Mouse (Mus musculus) stomach, embryonic 16.5 days (tissue): ENCODE results near the gene Invs. TPM values are rescaled to one million over a fixed set of nuclear protein-coding genes. Genes with fewer than 3 reads are reported as not detected.

Experiments
- ATAC-seq: fragments of 200-750 bp; cut with Nextera tagmentation; 2 replicates; pipeline ENCODE4 v1.8.0; 2017; ENCODE audit warnings: moderate number of reproducible peaks, moderate TSS enrichment; ENCODE audit not compliant: insufficient read depth, low FRiP score
- H3K27ac ChIP-seq: fragments of 300-500 bp; sonication (generic); 2 replicates; pipeline ENCODE4 v1.5.1; 2014; ENCODE audit warnings: low read length
- H3K27me3 ChIP-seq: fragments of 300-500 bp; sonication (generic); 2 replicates; pipeline ENCODE4 v1.6.1; 2014; ENCODE audit warnings: low read length, control low read depth, mixed read lengths; ENCODE audit not compliant: control insufficient read depth, insufficient read depth
- H3K36me3 ChIP-seq: fragments of 300-500 bp; sonication (generic); 2 replicates; pipeline ENCODE4 v1.6.1; 2014; ENCODE audit warnings: low read length; ENCODE audit not compliant: control insufficient read depth, insufficient read depth
- H3K4me1 ChIP-seq: fragments of 300-500 bp; sonication (generic); 2 replicates; pipeline ENCODE4 v1.6.1; 2014; ENCODE audit warnings: low read length, control low read depth, mixed read lengths; ENCODE audit not compliant: control insufficient read depth, insufficient read depth
- H3K4me2 ChIP-seq: fragments of 300-500 bp; sonication (generic); 2 replicates; pipeline ENCODE4 v1.6.1; 2014; ENCODE audit warnings: low read depth, low read length, mixed read lengths
- H3K4me3 ChIP-seq: fragments of 300-500 bp; sonication (generic); replicated peaks from 2 replicates; pipeline ENCODE4 v1.5.1; 2014; ENCODE audit warnings: mild to moderate bottlenecking, low read length
- H3K9ac ChIP-seq: fragments of 300-500 bp; sonication (generic); 2 replicates; pipeline ENCODE4 v1.6.1; 2014; ENCODE audit warnings: low read length
- H3K9me3 ChIP-seq: fragments of 300-500 bp; sonication (generic); replicated peaks from 2 replicates; pipeline ENCODE4 v1.6.1; 2016; ENCODE audit warnings: low read length, control low read depth; ENCODE audit not compliant: control insufficient read depth
- WGBS: fragments of 180-500 bp; shearing (Covaris S2); extraction: QIAGEN DNeasy Blood & Tissue Kit; methylation state at CpG from one replicate; pipeline ENCODE4 v1.1.7; 2014; 5-methylcytosine and 5-hydroxymethylcytosine counted together
- polyA plus RNA-seq: library from polyadenylated mRNA; unstranded; fragments of >200 nt; fragmentation: Nextera tagmentation; extraction: Ambion mirVana; gene quantifications from 2 replicates; pipeline ENCODE4 v1.2.1, GENCODE M21; 2015

Gene Invs
- polyA plus RNA-seq, 1 experiment from 2014 or later = 10.2 TPM

DNA sequence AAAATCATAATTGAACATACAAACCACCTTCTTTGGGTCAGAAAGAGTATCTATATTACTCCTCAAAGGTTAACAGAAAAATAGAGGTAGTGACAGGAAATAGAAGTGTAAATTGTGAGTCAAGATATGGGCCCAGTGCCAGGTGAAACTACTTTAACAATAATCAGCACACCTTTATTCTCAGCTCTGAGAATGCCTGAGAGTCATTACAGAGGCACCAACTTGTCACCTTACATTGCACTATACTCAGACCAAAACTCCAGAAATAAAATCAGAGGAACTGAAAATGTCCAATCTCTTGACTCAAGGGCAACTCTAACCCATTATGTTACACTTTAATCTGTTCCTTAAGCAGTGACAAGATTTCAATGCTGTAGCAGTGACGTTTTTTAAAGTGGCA lies 11.4 kb upstream of the Invs start:
- no peak overlapping the region for H3K4me2 ChIP-seq
- H3K27me3 ChIP-seq = no peaks in the 10 kb centered on the region
- H3K9ac ChIP-seq = no peak overlapping the region
- no peaks in the 10 kb centered on the region for H3K9me3 ChIP-seq
- H3K27ac ChIP-seq = no peak overlapping the region
- WGBS = 77% methylated on average over 1 of the region's 1 CpGs
- H3K36me3 ChIP-seq = no peaks in the 10 kb centered on the region
- H3K4me3 ChIP-seq = no peak overlapping the region
- H3K4me1 ChIP-seq = no peaks in the 10 kb centered on the region
- ATAC-seq = no peak

DNA sequence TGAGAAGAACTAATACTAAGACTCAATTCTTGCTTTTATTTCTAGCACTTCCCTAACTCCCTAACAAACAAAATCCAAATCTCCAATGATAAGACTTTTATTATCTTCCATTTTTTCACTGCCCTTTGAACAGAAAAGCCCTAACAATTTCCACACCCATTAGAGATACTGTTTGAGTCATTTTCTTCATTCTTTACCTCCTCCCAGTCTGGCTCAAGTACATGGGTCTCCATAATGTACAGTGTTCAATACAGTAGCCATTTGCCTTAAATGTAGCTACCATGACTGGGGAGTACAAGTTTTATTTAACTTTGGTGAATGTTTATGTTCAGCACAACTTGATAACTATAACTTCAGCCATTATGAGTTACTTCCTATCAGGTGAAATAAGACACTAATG lies 9.0 kb upstream of the Invs start:
- Histone ChIP-seq H3K9ac (no peak overlapping the region), H3K4me1 (no peaks in the 10 kb centered on the region), H3K4me2 (no peak overlapping the region), H3K36me3 (no peaks in the 10 kb centered on the region), H3K9me3 (no peaks in the 10 kb centered on the region), H3K27ac (no peak overlapping the region), H3K27me3 (no peaks in the 10 kb centered on the region), H3K4me3 (no peak overlapping the region)
- no peak for ATAC-seq

DNA sequence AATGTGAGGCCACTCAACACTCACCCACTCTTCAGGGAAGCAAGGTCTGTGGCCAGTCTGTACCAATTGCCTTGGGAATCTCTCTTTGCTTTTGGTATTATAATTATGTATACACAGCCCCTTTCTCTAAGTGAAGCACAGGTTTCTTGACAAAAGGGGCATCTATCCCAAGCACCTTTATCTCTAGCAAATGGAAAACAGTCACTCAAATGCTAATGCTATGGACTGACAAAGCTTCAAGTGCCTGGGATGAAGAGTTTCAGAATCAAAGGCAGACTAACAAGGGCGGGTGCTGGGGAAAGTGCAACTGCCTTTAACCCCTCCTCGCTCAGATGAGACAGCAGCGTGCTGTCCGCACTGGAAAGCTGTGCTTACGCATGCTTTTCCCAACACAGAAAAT lies 7.7 kb upstream of the Invs start:
- H3K9ac ChIP-seq = no peak overlapping the region
- no peaks in the 10 kb centered on the region for H3K36me3 ChIP-seq
- H3K4me2 ChIP-seq = no peak overlapping the region
- H3K4me1 ChIP-seq = no peaks in the 10 kb centered on the region
- no peaks in the 10 kb centered on the region for H3K9me3 ChIP-seq
- 56% methylated on average over 5 of the region's 5 CpGs for WGBS
- no peak for ATAC-seq
- H3K27me3 ChIP-seq = no peaks in the 10 kb centered on the region
- no peak overlapping the region for H3K4me3 ChIP-seq
- no peak overlapping the region for H3K27ac ChIP-seq

GRCm38 (mm10) chr4:48273119-48273829 lies 6.3 kb upstream of the Invs start:
- H3K4me1 ChIP-seq = no peaks in the 10 kb centered on the region
- 88% methylated on average over 7 of the region's 7 CpGs for WGBS
- H3K27me3 ChIP-seq = no peaks in the 10 kb centered on the region
- H3K9ac ChIP-seq = no peak overlapping the region
- H3K36me3 ChIP-seq = no peaks in the 10 kb centered on the region
- no peak overlapping the region for H3K4me3 ChIP-seq
- no peak for ATAC-seq
- no peaks in the 10 kb centered on the region for H3K9me3 ChIP-seq
- H3K4me2 ChIP-seq = no peak overlapping the region
- H3K27ac ChIP-seq = no peak overlapping the region

DNA sequence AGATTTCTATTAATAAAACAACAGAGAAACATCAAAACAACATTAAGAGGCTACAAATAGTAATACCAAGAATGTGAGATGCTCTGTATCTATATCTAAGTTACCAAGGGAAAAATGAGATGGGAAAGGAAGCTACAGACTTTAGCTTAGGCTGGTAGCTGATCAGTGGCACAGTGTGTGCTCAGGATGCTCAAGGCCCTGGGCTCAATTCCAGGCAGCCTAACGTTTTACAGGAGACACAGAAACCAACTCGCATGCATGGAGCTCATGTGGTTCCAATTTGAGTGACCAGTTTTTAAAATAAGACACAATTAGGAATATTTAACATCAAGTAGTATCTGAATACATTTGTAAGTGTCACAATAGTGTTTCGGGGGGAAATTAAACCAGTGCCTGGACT lies 3.8 kb upstream of the Invs start:
- WGBS = 86% methylated on average over 3 of the region's 3 CpGs
- no peak overlapping the region for H3K4me2 ChIP-seq
- no peak overlapping the region for H3K9ac ChIP-seq
- peaks cover 8% of the 10 kb centered on the region for H3K4me1 ChIP-seq
- no peaks in the 10 kb centered on the region for H3K27me3 ChIP-seq
- ATAC-seq = no peak
- H3K9me3 ChIP-seq = no peaks in the 10 kb centered on the region
- no peaks in the 10 kb centered on the region for H3K36me3 ChIP-seq
- H3K27ac ChIP-seq = no peak overlapping the region
- H3K4me3 ChIP-seq = no peak overlapping the region

GRCm38 (mm10) chr4:48277011-48277410 lies 2.5 kb upstream of the Invs start:
- Histone ChIP-seq H3K27me3 (no peaks in the 10 kb centered on the region), H3K9me3 (no peaks in the 10 kb centered on the region), H3K4me2 (no peak overlapping the region), H3K4me3 (no peak overlapping the region), H3K36me3 (no peaks in the 10 kb centered on the region), H3K27ac (no peak overlapping the region), H3K4me1 (peaks cover 8% of the 10 kb centered on the region), H3K9ac (no peak overlapping the region)
- no peak for ATAC-seq
- WGBS = 68% methylated on average over 3 of the region's 3 CpGs

GRCm38 (mm10) chr4:48278757-48279497 lies 633 bp upstream of the Invs start:
- H3K27me3 ChIP-seq = no peaks in the 10 kb centered on the region
- peak overlapping the region; percentile 85 for H3K27ac ChIP-seq
- no peaks in the 10 kb centered on the region for H3K36me3 ChIP-seq
- peak overlapping the region; percentile 72 for H3K4me2 ChIP-seq
- peak overlapping the region; percentile 96 for H3K4me3 ChIP-seq
- ATAC-seq = no peak; the same call in 1 of the 2 replicates
- H3K9me3 ChIP-seq = no peaks in the 10 kb centered on the region
- under 1% methylated on average over 34 of the region's 34 CpGs for WGBS
- peaks cover 8% of the 10 kb centered on the region for H3K4me1 ChIP-seq
- H3K9ac ChIP-seq = peak overlapping the region; percentile 95

DNA sequence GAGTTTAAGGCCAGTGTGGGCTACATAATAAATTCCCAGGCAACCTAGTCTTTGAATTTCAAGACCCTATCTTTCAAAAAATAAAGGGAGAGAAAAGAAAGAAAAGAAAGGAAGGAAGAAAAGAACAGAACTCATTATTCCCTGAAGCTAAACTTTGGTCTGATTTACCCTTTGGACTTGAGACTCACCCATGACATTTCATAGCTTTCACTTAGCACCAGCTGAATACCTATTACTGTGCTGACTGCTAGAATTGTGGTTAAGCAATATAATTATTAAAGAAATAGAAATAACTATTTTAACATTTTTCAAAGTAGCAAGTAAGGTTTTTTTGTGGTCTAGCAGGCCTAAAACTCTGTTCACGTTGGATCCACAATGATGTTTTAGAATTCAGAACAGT lies 1.6 kb downstream of the Invs start:
- Histone ChIP-seq H3K9ac (no peak overlapping the region), H3K9me3 (no peaks in the 10 kb centered on the region), H3K36me3 (no peaks in the 10 kb centered on the region), H3K4me3 (no peak overlapping the region), H3K27me3 (no peaks in the 10 kb centered on the region), H3K27ac (no peak overlapping the region), H3K4me1 (peaks cover 8% of the 10 kb centered on the region), H3K4me2 (no peak overlapping the region)
- ATAC-seq = no peak
- WGBS = 95% methylated on average over 1 of the region's 1 CpGs

- Histone ChIP-seq H3K9ac (no peak overlapping the region), H3K4me3 (no peak overlapping the region), H3K9me3 (no peaks in the 10 kb centered on the region), H3K27me3 (no peaks in the 10 kb centered on the region), H3K36me3 (no peaks in the 10 kb centered on the region), H3K27ac (no peak overlapping the region), H3K4me1 (no peaks in the 10 kb centered on the region), H3K4me2 (no peak overlapping the region)
- WGBS = 81% methylated on average over 5 of the region's 5 CpGs
- ATAC-seq = no peak
These were observed 7.7 kb downstream of the Invs start for GRCm38 (mm10) chr4:48287086-48287757.
